ENCODE assay signal across 9 mouse cellular contexts in the genomic region with DNA sequence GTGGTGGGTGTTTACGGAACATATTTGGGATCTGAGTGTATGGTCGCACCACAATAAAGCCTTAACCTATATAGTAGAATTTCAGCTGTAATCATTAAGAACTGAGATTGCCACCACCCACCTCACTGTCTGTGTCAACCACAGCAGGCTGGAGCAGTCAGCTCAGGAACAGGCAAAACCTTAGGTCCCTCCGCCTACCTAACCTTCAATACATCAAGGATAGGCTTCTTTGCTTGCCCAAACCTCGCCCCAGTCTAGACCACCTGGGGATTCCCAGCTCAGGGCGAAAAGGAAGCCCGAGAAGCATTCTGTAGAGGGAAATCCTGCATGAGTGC. TPM values are rescaled to one million over a fixed set of nuclear protein-coding genes. Genes with fewer than 3 reads are reported as not detected.
A peak's percentile ranks its signal among the peaks of the same experiment; 100 is the strongest.
DNase-seq lines count a peak whose midpoint lies in the region; ATAC-seq lines count a peak whose summit lies in the region.
"Had no signal": no experiment of that assay in that cellular context is flagged by ENCODE, and none has a peak within 500 bp of the region (broad histone marks: within the 10 kb centered on the region; RNA-seq: fewer than 3 reads in every experiment).

No protein-coding gene starts in this region.

- H3K27ac ChIP-seq in heart, embryonic 10.5 days = peak overlapping the region; percentile 88
- H3K27ac ChIP-seq in forebrain, embryonic 15.5 days (replicated peaks) = no peak overlapping the region
- peak overlapping the region; percentile 57 for H3K27ac ChIP-seq in liver, embryonic 16.5 days (ENCODE audit: low read length)

- peak overlapping the region; percentile 63 for H3K9ac ChIP-seq in forebrain, embryonic 15.5 days (replicated peaks)
- H3K9ac ChIP-seq in liver, embryonic 16.5 days (ENCODE audit: low read depth, low read length) = no peak overlapping the region

- H3K9me3 ChIP-seq in heart, embryonic 10.5 days = no peaks in the 10 kb centered on the region
- no peaks in the 10 kb centered on the region for H3K9me3 ChIP-seq in forebrain, embryonic 15.5 days
- H3K9me3 ChIP-seq in liver, embryonic 16.5 days (replicated peaks; ENCODE audit: control insufficient read depth, low read length) = no peaks in the 10 kb centered on the region

- peaks cover 7% of the 10 kb centered on the region; the same call in 1 of the 2 replicates for H3K27me3 ChIP-seq in heart, embryonic 10.5 days (ENCODE audit: insufficient read depth, poor library complexity, severe bottlenecking)
- no peaks in the 10 kb centered on the region for H3K27me3 ChIP-seq in forebrain, embryonic 15.5 days
- no peaks in the 10 kb centered on the region for H3K27me3 ChIP-seq in liver, embryonic 16.5 days (ENCODE audit: control insufficient read depth, insufficient read depth, low read depth, low read length)

- H3K4me1 ChIP-seq in heart, embryonic 10.5 days = peaks cover 21% of the 10 kb centered on the region
- H3K4me1 ChIP-seq in forebrain, embryonic 15.5 days = peaks cover 34% of the 10 kb centered on the region
- no peaks in the 10 kb centered on the region; the same call in none of the 2 replicates for H3K4me1 ChIP-seq in liver, embryonic 16.5 days (ENCODE audit: control insufficient read depth, low read depth, low read length)

- no peak for ATAC-seq in forebrain, embryonic 15.5 days (replicated peaks)
- ATAC-seq in liver, embryonic 16.5 days (ENCODE audit: low read depth) = no peak
- ATAC-seq in activated CD4-positive, CD25-positive, alpha-beta regulatory T cell, adult 4 months = no peak

- 42% methylated on average over 6 of the region's 6 CpGs for WGBS in heart, embryonic 10.5 days
- 38% methylated on average over 6 of the region's 6 CpGs for WGBS in forebrain, embryonic 15.5 days
- WGBS in liver, embryonic 16.5 days (ENCODE audit: insufficient replicate concordance) = 33% methylated on average over 6 of the region's 6 CpGs

- no peak for DNase-seq in heart, embryonic 10.5 days (ENCODE audit: low spot score)
- DNase-seq in heart, adult 18-20 months = no peak
- DNase-seq in CD4-positive helper T cell, adult 2 months (ENCODE audit: low read depth, low spot score) = peak; percentile 70
- no peak for DNase-seq in MN1 (ENCODE audit: low spot score)
- DNase-seq in layer of hippocampus, postnatal 36 days = no peak

- H3K4me3 ChIP-seq in heart, embryonic 10.5 days = peak overlapping the region; percentile 73
- peak overlapping the region; percentile 48 for H3K4me3 ChIP-seq in forebrain, embryonic 15.5 days
- peak overlapping the region; percentile 55 for H3K4me3 ChIP-seq in liver, embryonic 16.5 days (ENCODE audit: low read depth, low read length)

- peaks cover 8% of the 10 kb centered on the region; the same call in 1 of the 2 replicates for H3K36me3 ChIP-seq in heart, embryonic 10.5 days
- H3K36me3 ChIP-seq in forebrain, embryonic 15.5 days = peaks cover 13% of the 10 kb centered on the region; the same call in 1 of the 2 replicates
- no peaks in the 10 kb centered on the region for H3K36me3 ChIP-seq in liver, embryonic 16.5 days (ENCODE audit: control insufficient read depth, insufficient read depth)

- peak overlapping the region; percentile 88 for H3K4me2 ChIP-seq in forebrain, embryonic 15.5 days (replicated peaks)
- peak overlapping the region; percentile 53 for H3K4me2 ChIP-seq in liver, embryonic 16.5 days (ENCODE audit: low read depth, low read length)

RNA-seq across cellular contexts. Expression of gene Tert, which starts 0.3 kb away (rescaled TPM):
- polyA plus RNA-seq in heart, embryonic 10.5 days (2016; fragmentation: Nextera tagmentation; extraction: Ambion mirVana) = 4.1 and 5.2 TPM in 2 replicates
- total RNA-seq in heart, adult 18-20 months (2021) = under 1 TPM in 1 of 2 experiments, not detected in 1; 0.15 TPM
- 6.4 and 7.3 TPM in 2 replicates for polyA plus RNA-seq in forebrain, embryonic 15.5 days (2015; fragmentation: Nextera tagmentation; extraction: Ambion mirVana)
- polyA plus RNA-seq in liver, embryonic 16.5 days (2015; fragmentation: Nextera tagmentation; extraction: Ambion mirVana) = 1.1 and 2.2 TPM in 2 replicates
- polyA plus RNA-seq in activated CD4-positive, CD25-positive, alpha-beta regulatory T cell, adult 4 months (2017; shearing (Covaris generic)) = 1 to 10 TPM; 2.4 to 2.8 TPM
- 1 to 10 TPM; 3.9 to 4.7 TPM for total RNA-seq in layer of hippocampus, postnatal 36 days (2021)

RNA-seq across cellular contexts. Expression of gene Clptm1l, which starts 22.6 kb away (rescaled TPM):
- polyA plus RNA-seq in heart, embryonic 10.5 days (2016; fragmentation: Nextera tagmentation; extraction: Ambion mirVana) = 117 and 129 TPM in 2 replicates
- total RNA-seq in heart, adult 18-20 months (2021) = 10 to 100 TPM; 56.6 to 63.9 TPM
- 125 and 130 TPM in 2 replicates for polyA plus RNA-seq in forebrain, embryonic 15.5 days (2015; fragmentation: Nextera tagmentation; extraction: Ambion mirVana)
- 63.1 and 64.3 TPM in 2 replicates for polyA plus RNA-seq in liver, embryonic 16.5 days (2015; fragmentation: Nextera tagmentation; extraction: Ambion mirVana)
- 10 to 100 TPM; 30.6 to 33.6 TPM for polyA plus RNA-seq in activated CD4-positive, CD25-positive, alpha-beta regulatory T cell, adult 4 months (2017; shearing (Covaris generic))
- total RNA-seq in layer of hippocampus, postnatal 36 days (2021) = 100 to 1,000 TPM; 124 to 131 TPM

RNA-seq across cellular contexts. Expression of gene Slc6a18, which starts 51.4 kb away (rescaled TPM):
- not detected in 2 replicates for polyA plus RNA-seq in heart, embryonic 10.5 days (2016; fragmentation: Nextera tagmentation; extraction: Ambion mirVana)
- not detected for total RNA-seq in heart, adult 18-20 months (2021)
- polyA plus RNA-seq in forebrain, embryonic 15.5 days (2015; fragmentation: Nextera tagmentation; extraction: Ambion mirVana) = not detected in 2 replicates
- 0.08 TPM in 1 of 2 replicates, not detected in the other for polyA plus RNA-seq in liver, embryonic 16.5 days (2015; fragmentation: Nextera tagmentation; extraction: Ambion mirVana)
- not detected for polyA plus RNA-seq in activated CD4-positive, CD25-positive, alpha-beta regulatory T cell, adult 4 months (2017; shearing (Covaris generic))
- not detected for total RNA-seq in layer of hippocampus, postnatal 36 days (2021)
- total RNA-seq: layer of hippocampus, postnatal 10 days had no signal
